ENCODE assay signal across 10 mouse cellular contexts in the genomic region with DNA sequence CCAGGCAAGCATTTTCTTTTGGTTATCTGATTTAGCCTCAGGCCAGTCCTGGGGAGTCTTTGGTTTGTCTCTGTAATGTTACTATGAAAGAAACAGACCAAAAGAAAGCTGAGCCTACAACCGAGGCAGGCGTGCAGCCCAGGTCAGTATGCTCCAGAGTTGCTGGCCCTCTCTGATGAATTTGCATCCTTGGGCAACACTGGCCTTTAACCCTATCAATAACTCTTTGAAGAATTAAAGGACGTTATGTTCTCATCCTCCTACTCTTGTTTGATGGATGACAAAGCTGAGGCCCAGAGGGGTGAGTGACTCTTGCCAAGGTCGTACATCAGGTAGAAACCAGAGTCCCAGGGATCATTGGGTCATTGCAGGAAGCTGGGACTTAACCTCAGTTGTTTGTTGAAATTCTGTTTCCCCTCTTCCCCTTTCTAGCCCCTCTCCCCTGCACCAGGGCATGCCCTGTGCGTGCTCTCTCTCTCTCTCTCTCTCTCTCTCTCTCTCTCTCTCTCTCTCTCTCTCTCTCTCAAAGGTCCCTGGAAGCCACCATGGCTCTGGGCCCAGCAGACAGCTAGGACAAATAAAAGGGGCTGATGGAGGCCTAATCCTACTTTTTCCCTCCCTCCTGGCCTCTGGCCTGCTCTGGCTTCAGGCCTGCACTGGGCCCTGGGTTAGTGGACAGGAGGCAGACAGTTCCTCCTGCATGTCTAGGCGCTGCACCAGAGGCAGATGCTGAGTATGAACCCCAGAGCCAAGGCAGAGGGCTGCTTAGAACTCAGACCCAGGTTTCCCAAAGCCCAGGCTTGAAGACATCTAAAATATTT. TPM values are rescaled to one million over a fixed set of nuclear protein-coding genes. Genes with fewer than 3 reads are reported as not detected.
DNase-seq lines count a peak whose midpoint lies in the region; ATAC-seq and TF ChIP-seq lines count a peak whose summit lies in the region.
"Had no signal": no experiment of that assay in that cellular context is flagged by ENCODE, and none has a peak within 500 bp of the region (broad histone marks: within the 10 kb centered on the region; RNA-seq: fewer than 3 reads in every experiment).

No protein-coding gene starts in this region.

- peaks cover 25% of the 10 kb centered on the region for H3K4me1 ChIP-seq in small intestine, adult 2 months (ENCODE audit: control insufficient read depth, insufficient read depth, insufficient read length, low read length)

- DNase-seq in cerebellum, postnatal 14 days = peak; percentile 67 to 70
- no peak for DNase-seq in cerebellum, postnatal 36 days
- DNase-seq in kidney, postnatal 10 days = peak; percentile 35
- no peak for DNase-seq in kidney, adult 11 months
- DNase-seq in ovary, adult 18-20 months (ENCODE audit: low spot score) = no peak

- WGBS in small intestine, adult 2 months = 44% methylated on average over 6 of the region's 6 CpGs

- no peak overlapping the region for H3K4me3 ChIP-seq in small intestine, adult 2 months (ENCODE audit: low read depth, low read length)
- H3K4me3 ChIP-seq: embryonic facial prominence, embryonic 15.5 days; left cerebral cortex, adult 2 months had no signal

- H3K36me3 ChIP-seq in small intestine, adult 2 months (ENCODE audit: control insufficient read depth, insufficient read depth, low read length) = peaks cover 10% of the 10 kb centered on the region
- H3K36me3 ChIP-seq: embryonic facial prominence, embryonic 15.5 days had no signal

- peak; percentile 60 for ATAC-seq in granulocyte monocyte progenitor cell, adult 5-6 weeks (replicated peaks; ENCODE audit: poor library complexity, severe bottlenecking)
- ATAC-seq in CD4-positive, CD25-positive, alpha-beta regulatory T cell, adult 4 months = no peak

- no peaks in the 10 kb centered on the region for H3K27me3 ChIP-seq in small intestine, adult 2 months (ENCODE audit: control insufficient read depth, insufficient read depth, low read length)
- H3K27me3 ChIP-seq: embryonic facial prominence, embryonic 15.5 days had no signal

- 0 out of 2 replicates have a peak overlapping the region, but pooled peaks have one; percentile 2 for H3K27ac ChIP-seq in small intestine, adult 2 months (ENCODE audit: insufficient read depth, low read depth, low read length)
- H3K27ac ChIP-seq: embryonic facial prominence, embryonic 15.5 days; left cerebral cortex, adult 2 months had no signal

- no peak for TF ChIP-seq POLR2A in small intestine, adult 2 months (IDR thresholded peaks at IDR 0.05; ENCODE audit: low read depth, low read length)

- TF ChIP-seq CTCF in small intestine, adult 2 months (IDR thresholded peaks at IDR 0.05; ENCODE audit: extremely low read depth, insufficient read length, insufficient replicate concordance, low read depth, low read length) = no peak

RNA-seq across cellular contexts. Expression of gene Stard10, which starts 7.5 kb away (rescaled TPM):
- total RNA-seq in granulocyte monocyte progenitor cell, adult 5-6 weeks (2014; fragmentation: Nextera tagmentation) = 18.5 and 36.0 TPM in 2 replicates
- total RNA-seq in granulocyte monocyte progenitor cell, adult 5-6 weeks (2017) = 11.8 and 30.5 TPM in 2 replicates
- polyA plus RNA-seq in small intestine, adult 2 months (2012; rRNA removed) = 148 and 264 TPM in 2 replicates
- polyA plus RNA-seq in CD4-positive, CD25-positive, alpha-beta regulatory T cell, adult 4 months (2017; shearing (Covaris generic)) = 1 to 10 TPM in 1 of 2 experiments, under 1 TPM in 1; 0.76 to 4.8 TPM

RNA-seq across cellular contexts. Expression of gene Atg16l2, which starts 22.3 kb away (rescaled TPM):
- total RNA-seq in granulocyte monocyte progenitor cell, adult 5-6 weeks (2014; fragmentation: Nextera tagmentation) = 26.8 and 43.6 TPM in 2 replicates
- total RNA-seq in granulocyte monocyte progenitor cell, adult 5-6 weeks (2017) = 6.6 and 12.2 TPM in 2 replicates
- polyA plus RNA-seq in small intestine, adult 2 months (2012; rRNA removed) = 8.1 and 11.0 TPM in 2 replicates
- polyA plus RNA-seq in CD4-positive, CD25-positive, alpha-beta regulatory T cell, adult 4 months (2017; shearing (Covaris generic)) = 10 to 100 TPM; 46.7 to 58.1 TPM

RNA-seq across cellular contexts. Expression of gene Arap1, which starts 23.5 kb away (rescaled TPM):
- total RNA-seq in granulocyte monocyte progenitor cell, adult 5-6 weeks (2014; fragmentation: Nextera tagmentation) = 59.2 and 81.5 TPM in 2 replicates
- 27.4 and 64.6 TPM in 2 replicates for total RNA-seq in granulocyte monocyte progenitor cell, adult 5-6 weeks (2017)
- polyA plus RNA-seq in small intestine, adult 2 months (2012; rRNA removed) = 45.7 and 61.7 TPM in 2 replicates
- polyA plus RNA-seq in CD4-positive, CD25-positive, alpha-beta regulatory T cell, adult 4 months (2017; shearing (Covaris generic)) = 10 to 100 TPM; 35.9 to 67.2 TPM

Comparison
In these comparisons a context has a peak if more than half of its experiments do, and no peak if none do; other contexts are left out.
1. DNase-seq: peak in cerebellum, postnatal 14 days (2 of 2) and kidney, postnatal 10 days (single experiment); none in cerebellum, postnatal 36 days (0 of 2), kidney, adult 11 months (single experiment) and ovary, adult 18-20 months (single experiment).
2. RNA of gene Stard10, which starts 7.5 kb away (polyA plus RNA-seq): 148 to 264 TPM in small intestine, adult 2 months; 0.76 to 4.8 TPM in CD4-positive, CD25-positive, alpha-beta regulatory T cell, adult 4 months; every median in the first group is over 10 times any median in the second.